Mouse (Mus musculus) T-helper 17 cell (primary cell): Measurements from ENCODE around the gene Vasp.

ENCODE experiments used
- in situ Hi-C, 2 experiments: fragments of 300-600 bp; cut with MboI, MseI; formaldehyde crosslinking; loops; 1 replicate in 1 of 2; 2 replicates in 1 of 2; pipeline ENCODE4 v1.15.1; 2025; ENCODE audit warnings: high pct_unique_total_duplicates in 2 of 2

The Vasp gene

DNA sequence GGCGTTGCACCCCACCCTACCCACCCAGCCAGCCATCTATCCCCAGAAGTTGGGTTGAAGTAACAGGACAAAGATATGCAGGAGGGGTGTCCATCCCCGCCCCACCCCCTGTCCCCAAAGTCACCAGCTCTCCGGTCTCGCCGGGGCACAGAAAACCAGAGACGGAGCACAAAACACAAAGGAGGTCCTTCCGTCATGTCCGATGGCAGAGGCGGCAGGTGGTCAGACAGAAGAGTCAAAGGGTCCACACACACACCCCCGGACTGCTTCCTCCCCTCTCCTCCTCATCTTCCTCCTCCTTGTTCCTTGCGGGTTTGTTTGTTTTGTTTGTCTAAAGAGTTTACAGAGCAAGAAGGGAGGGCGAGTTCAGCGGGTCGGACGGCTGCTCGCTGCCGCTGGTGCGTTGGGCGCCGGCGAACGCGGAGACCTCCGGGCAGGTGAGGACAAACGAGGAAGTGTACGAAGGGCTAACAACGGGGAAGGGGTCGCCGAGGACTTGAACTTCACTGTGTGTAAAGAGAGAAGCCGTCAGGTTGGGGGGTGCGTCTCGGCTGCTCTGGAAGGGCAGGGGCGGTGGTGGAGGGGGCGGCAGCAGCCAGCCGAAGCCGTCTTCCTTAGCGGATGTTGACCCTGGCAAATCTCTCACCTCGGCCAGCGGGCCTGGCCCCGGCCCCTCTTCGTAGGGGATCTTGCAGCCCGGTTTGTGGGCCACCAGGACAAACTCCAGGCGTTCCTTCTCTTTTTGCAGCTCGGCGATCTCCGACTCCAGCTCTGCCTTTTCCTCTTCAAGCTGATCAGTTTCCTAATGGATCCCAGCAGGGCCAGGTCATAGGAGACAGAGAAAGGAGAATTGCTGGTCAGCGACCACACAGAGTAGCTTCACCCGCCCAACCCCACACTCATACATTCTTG, 33.1 kb upstream of the Vasp start:
- in situ Hi-C loops: loop anchor here (5.0 to 10.0 kb wide), 2 partner anchors 38 to 60 kb away; partner anchors contain the start of gene Ercc1 (in 2 of the 2)

GRCm38 (mm10) chr7:19303770-19304169, 32.2 kb upstream of the Vasp start:
- in situ Hi-C loops: loop anchor here in 1 of 2 experiments (10.0 kb wide), 1 partner anchor 61 kb away; no protein-coding TSS in a partner anchor

GRCm38 (mm10) chr7:19303046-19303305, 31.4 kb upstream of the Vasp start:
- in situ Hi-C loops: loop anchor here in 1 of 2 experiments (10.0 kb wide), 1 partner anchor 62 kb away; no protein-coding TSS in a partner anchor

GRCm38 (mm10) chr7:19302264-19303045, 30.8 kb upstream of the Vasp start:
- in situ Hi-C loops: loop anchor here in 1 of 2 experiments (10.0 kb wide), 1 partner anchor 62 kb away; no protein-coding TSS in a partner anchor

- in situ Hi-C loops: loop anchor here in 1 of 2 experiments (10.0 kb wide), 1 partner anchor 63 kb away; no protein-coding TSS in a partner anchor
These were observed 30.0 kb upstream of the Vasp start for GRCm38 (mm10) chr7:19301461-19302263.

GRCm38 (mm10) chr7:19300501-19301421, 29.1 kb upstream of the Vasp start:
- in situ Hi-C loops: loop anchor here in 1 of 2 experiments (10.0 kb wide), 1 partner anchor 64 kb away; no protein-coding TSS in a partner anchor

GRCm38 (mm10) chr7:19299194-19299593, 27.6 kb upstream of the Vasp start:
- in situ Hi-C loops: no loop called here

- in situ Hi-C loops: no loop called here
These were observed 26.2 kb upstream of the Vasp start for GRCm38 (mm10) chr7:19297794-19298193.

GRCm38 (mm10) chr7:19297034-19297433, 25.4 kb upstream of the Vasp start:
- in situ Hi-C loops: no loop called here

- in situ Hi-C loops: no loop called here
These were observed 24.0 kb upstream of the Vasp start for GRCm38 (mm10) chr7:19295503-19296185.

- in situ Hi-C loops: no loop called here
These were observed 19.5 kb upstream of the Vasp start for GRCm38 (mm10) chr7:19290969-19291596.

GRCm38 (mm10) chr7:19284763-19285162, 13.1 kb upstream of the Vasp start:
- in situ Hi-C loops: loop anchor here (5.0 kb wide), 2 partner anchors 42 to 127 kb away; no protein-coding TSS in a partner anchor

DNA sequence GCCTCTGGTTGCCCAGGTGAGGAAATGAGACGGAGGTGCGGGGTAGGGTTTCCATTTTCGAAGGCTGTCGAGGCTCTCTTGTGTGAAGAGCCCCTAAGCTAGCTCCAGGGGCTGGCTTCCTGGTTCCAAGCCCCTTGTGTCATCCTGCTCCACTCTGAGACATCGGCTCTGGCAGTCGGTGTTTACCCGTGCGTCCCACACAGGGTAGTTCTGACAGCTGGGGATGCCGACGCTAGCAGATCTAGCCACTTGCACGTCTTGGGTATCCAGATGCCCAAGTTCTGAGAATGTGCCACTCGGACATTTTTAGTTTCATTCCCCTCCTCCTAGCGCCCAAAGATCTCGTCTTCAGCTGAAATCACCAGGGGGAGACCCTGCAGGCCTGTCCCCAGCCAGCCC, 11.8 kb upstream of the Vasp start:
- in situ Hi-C loops: loop anchor here (5.0 kb wide), 2 partner anchors 41 to 126 kb away; no protein-coding TSS in a partner anchor

DNA sequence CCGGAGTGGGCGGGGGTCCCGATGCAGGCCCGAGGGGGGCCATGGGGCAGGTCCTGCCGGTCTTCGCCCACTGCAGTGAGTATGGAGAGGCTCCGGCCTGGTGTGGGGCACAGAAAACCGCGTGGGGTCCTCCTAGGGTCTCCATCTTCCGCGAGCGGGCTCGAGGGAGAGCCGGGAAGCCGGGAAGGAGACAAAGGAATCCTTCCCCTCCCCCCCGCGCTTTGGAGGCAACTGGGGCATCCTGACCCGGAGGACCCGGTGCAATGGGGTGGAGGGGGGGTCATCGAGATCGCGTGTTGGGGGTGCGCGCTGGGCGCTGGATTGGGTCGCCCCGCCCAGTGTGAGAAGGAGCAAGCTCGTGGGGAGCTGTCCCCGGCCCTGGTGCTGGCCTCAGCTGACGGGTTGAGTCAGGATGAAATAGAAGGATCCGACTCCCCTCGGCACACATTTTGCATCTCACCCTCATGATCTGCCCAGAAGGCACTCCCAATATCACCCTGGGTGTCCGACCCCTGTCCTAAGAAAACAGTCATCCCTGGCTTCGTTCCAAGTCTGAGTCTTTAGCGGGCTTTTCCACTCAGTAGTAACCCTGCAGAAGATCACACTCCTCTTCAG, 11.3 kb upstream of the Vasp start:
- in situ Hi-C loops: loop anchor here (5.0 kb wide), 2 partner anchors 41 to 126 kb away; no protein-coding TSS in a partner anchor

DNA sequence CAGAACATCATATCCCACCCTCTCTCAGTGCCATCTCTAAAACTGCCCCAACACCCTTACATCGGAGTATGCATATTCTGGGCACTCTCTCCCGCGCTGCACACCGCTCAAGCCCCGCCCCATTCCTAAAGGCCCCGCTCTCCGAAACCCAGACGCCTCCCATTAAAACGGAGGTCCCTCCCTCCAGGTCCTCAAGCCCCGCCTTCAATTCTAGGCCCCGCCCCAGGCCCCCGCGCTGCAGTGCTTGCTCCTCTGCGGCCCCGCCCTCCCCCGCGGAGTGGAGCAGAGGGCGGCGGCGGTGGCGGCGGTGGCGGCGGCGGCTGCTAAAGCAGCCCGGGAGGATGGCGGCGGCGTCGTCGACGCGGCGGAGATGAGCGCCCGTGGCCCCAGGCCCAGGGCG, 10.8 kb upstream of the Vasp start, which contains the start of gene Rtn2:
Gene Rtn2, plus strand, starts transcription at position 240 of the 400 bp plus-strand sequence.
- in situ Hi-C loops: loop anchor here (5.0 kb wide), 2 partner anchors 40 to 125 kb away; no protein-coding TSS in a partner anchor

DNA sequence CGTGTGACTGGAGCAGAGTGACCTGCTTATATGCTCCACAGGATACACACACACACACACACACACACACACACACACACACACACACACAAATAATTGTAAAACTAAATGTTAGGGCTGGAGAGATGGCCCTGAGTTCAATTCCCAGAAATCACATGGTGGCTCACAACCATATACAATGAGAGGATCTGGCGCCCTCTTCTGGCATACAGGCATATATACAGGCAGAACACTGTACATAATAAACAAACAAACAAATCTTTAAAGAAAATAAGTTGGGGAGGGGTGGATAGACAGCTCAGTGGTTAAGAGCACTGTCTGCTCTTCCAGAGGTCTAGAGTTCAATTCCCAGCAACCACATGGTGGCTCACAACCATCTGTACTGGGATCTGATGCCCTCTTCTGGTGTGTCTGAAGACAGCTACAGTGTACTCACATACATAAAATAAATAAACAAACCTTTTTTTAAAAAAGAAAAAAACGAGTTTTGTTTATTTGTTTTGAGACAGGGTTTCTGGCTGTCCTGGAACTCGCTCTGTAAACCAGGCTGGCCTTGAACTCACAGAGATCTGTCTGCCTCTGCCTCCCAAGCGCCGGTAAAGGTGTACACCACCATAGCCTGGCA, 10.2 kb upstream of the Vasp start:
- in situ Hi-C loops: loop anchor here (5.0 kb wide), 2 partner anchors 39 to 124 kb away; no protein-coding TSS in a partner anchor

DNA sequence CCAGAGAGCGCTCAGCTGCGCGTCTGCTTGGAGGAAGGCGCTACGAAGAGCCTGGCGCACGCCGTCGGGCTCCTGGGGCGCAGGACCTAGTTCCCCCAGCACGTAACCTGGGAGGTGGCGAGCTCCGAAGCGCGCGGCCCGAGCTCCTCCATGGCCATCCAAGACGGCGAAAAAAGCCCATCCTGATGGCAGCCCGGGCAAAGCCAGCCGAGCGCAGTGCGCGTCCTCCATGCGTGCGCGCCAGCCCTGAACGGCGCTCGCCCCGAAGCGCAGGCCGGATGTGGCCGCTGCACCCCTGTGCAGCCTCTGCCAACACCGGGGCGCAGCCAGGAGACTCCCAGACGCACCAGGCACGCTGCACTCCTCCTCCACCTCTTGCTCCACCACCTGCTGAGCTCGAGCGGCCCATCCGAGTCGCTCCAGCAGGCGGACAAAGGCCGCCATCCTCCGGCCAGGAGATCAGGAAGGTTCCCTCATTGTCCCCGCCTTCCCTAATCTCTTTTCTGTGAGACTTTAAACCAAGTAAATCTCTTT, 8.0 kb upstream of the Vasp start, which contains the start of gene Ppm1n:
Gene Ppm1n, minus strand, starts transcription at position 484 of the 534 bp plus-strand sequence.
- in situ Hi-C loops: loop anchor here (5.0 to 10.0 kb wide), 3 partner anchors 37 to 645 kb away; partner anchors contain the start of gene Pvr (in 1 of the 2)
